Mouse (Mus musculus): ENCODE data around the gene Rundc1. TPM values are rescaled to one million over a fixed set of nuclear protein-coding genes. Genes with fewer than 3 reads are reported as not detected.

Rundc1 gene
- polyA plus RNA-seq (2017; shearing (Covaris generic)) = 13.4 TPM

DNA sequence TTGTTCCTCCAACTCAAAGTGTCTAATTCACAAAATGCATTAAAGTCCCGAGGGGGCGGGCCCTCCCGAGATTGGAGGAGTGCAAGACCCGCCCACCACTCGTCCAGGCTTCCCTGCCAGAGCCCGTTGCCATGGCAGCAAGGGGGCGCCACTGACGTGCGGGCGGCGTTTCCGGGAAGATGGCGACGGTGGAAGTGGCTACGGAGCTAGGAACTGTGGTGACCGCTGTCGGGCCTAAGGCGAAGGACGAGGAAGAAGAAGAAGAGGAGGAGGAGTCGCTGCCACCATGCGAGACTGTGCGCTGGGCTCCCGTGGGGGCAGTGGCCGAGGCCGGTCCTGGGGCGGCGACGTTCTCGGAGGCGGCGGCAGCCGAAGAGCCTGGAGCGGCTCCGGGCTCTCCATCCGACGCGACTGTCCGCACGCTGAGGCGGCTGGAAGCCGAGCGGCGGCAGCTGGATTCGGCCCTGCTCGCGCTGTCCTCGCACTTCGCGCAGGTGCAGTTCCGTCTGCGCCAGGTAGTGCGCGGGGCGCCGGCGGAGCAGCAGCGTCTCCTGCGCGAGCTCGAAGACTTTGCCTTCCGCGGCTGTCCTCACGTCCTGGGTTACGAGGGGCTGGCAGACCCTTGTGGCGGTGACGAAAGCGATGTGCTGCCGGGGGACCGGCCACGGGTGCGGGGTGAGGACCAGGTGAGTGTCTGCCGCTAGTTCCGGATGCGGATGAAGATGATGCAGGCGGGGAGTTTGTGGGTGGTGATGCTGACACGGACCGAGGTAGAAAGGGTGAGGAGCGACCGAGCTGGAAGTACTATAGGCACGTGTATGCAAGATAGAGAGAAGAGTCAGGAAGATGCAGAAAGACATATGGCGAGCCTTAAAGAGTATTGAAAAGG is at the start of gene Rundc1, which contains the start of gene Ptges3l:
Rundc1 (plus strand) TSS at position 161 of the 889 bp plus-strand sequence.
Ptges3l (minus strand) TSS at position 409 of the 889 bp plus-strand sequence.

DNA sequence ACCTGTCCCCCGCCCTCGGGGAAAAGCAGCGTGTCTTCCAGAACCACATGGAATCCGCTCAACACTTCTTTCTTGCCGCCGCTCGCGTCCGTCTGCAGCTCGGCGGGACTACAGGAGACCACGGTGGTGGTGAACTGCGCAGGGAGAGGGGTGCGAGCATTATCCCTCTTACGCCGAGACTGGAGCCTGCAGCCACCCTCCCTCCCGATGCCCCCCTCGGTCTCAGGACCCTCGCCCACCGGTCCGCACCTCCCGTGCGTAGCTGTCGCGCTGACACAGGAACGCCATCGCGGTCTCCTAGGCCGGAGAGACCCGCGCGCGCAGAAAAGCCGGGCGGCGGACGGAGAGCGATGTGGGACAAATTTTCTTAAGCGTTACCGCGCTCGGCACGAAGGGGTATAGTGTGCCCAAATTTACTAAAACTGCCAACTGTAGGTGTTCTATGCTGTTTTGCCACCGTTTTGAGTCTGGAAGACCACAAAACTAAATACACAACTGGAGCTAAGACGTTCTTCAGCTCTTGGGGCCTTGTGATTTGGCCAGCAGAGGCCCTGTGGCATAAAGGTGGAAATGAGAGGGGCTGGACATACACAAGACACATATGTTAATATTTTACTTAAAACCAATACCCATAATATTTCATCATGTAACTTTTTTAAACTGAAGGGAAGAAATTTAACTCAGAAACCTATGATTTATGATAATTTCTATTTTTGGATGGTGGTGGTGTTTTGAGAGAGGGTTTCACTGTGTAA is 7.6 kb upstream of the Rundc1 start, which contains the start of gene Aarsd1:
Aarsd1 (minus strand) TSS at position 515 of the 755 bp plus-strand sequence.

DNA sequence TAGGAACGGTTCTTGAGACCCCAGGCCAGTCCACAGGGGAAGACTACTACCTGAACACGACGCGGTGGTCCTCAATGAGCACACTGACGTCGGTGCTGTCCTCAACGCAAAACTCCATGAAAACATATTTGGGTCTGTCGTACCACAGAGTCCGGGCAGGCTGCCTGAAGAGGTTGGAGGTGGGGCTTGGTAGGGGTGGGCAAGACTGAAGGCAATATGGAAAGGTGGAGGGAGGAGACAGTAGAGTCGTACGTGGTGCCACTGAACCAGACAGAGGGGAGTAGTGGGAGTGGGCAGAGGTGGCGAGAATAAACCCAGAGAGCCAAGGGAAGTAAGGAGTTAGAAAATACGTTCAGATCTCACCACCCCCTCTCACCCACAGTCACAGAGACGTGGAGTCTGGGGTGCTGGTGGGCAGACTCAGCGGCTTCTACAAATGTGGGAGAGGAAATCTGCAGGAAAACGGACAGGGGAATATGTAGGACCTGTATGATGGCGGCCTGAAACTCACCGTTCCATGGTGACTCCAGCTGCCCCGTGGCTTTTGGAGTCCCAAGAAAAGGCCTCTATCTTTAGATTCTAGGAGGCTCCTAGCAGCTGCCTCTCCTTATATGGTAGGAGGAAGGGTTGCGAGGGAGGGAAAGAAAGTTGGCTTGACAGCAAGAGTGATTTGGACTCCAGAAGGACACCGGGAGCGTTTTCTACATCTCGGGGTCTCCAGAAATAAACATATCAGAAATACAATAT is 607 bp upstream of the Rundc1 start, which contains the start of gene Gm27029:
Gm27029 (minus strand) TSS at position 692 of the 747 bp plus-strand sequence.

DNA sequence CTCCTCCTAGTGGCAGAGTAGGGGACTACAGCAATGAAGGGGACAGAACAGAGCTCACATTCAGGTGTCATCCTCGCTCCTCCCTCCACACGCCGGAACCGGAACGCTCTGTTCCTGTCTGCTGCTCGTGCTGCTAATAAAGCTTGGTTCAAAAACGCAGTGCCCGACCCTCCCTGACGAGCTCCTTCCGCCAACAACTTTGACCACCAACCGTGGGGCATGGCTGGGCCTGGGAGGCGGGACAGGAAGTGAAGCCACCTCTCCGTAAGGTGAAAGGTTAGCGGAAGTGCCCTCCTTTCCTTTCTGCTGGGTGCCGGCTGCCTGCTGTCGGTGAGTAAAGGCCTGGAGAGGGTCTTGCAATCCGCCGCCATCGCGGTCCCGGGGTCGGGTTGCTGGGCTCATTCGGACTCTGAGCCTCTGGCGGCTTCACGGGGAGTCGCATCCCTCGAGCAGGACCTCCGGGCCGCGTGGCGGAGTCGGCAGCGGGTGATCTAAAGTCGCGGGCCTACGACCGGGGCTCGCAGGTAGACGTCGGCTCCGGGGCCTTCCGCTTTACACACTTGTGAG is 17.3 kb downstream of the Rundc1 start, which contains the start of gene Rpl27:
Rpl27 (plus strand) TSS at position 172 of the 567 bp plus-strand sequence.

DNA sequence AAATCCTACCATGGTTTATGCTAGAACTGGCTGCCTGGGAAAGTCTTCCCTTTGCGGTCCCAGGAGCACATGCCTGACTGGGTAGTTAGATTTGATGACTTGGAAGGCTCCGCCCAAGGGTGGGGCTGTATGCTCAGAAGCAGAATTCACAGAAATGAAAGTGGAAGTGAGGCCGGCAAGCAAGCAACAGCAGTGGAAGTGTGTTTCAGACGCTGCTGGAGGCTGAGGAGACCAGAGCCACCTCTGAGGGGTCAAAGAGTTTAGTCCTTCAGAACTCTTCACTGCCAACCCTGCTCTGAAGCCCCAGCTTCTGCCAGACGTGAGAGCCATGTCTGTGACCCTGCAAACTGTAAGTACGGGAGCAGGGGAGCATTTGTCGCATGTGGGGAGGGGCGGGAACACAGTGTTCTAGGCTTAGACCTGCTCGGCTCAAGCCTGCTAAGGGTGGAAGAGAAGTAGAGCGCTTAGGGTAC is 23.4 kb downstream of the Rundc1 start, which contains the start of gene Ifi35:
Ifi35 (plus strand) TSS at position 134 of the 473 bp plus-strand sequence.

DNA sequence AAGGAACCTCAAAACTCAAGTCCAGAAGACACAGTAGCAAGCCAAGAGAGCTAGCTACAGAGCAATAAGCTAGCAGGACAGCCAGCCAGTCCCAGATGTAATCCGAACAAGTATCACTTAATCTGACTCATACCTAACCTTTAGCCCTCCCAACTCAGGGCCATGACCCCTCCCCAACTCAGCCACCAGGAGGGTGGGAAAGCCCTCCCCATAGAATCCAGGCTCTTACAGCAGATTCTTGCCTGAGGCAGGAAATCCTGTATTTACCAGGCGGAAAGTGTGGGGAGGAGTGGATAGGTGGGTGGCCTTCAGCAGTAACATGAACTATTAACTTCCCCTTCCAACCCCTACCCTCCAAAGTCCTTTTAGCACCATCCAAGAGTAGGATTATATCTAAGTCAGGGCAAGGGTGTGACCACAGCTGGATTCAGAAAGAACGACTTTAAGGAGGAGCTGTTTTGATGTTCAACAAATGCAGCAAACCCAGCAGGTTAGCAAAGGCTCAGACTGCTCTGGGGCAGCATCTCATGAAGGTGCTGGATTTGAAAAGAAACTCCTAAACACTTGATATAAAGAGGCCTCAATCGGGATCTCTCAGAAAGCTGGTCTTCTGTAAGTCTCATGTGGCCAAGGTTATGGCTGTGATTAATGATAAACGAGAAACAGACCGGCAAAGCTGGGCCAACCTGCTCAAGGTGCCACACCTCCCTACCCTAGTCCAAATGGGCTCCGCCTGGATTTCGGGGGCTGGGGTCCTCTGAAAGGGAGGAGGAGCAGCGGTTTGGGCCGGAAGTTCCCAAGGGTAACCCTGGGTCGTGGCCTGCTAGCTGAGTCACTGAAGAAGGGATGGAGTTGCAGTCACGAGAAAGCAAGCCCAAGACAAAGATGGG is 39.6 kb downstream of the Rundc1 start, which contains the start of gene Rnd2:
Rnd2 (plus strand) TSS at position 789 of the 890 bp plus-strand sequence.

DNA sequence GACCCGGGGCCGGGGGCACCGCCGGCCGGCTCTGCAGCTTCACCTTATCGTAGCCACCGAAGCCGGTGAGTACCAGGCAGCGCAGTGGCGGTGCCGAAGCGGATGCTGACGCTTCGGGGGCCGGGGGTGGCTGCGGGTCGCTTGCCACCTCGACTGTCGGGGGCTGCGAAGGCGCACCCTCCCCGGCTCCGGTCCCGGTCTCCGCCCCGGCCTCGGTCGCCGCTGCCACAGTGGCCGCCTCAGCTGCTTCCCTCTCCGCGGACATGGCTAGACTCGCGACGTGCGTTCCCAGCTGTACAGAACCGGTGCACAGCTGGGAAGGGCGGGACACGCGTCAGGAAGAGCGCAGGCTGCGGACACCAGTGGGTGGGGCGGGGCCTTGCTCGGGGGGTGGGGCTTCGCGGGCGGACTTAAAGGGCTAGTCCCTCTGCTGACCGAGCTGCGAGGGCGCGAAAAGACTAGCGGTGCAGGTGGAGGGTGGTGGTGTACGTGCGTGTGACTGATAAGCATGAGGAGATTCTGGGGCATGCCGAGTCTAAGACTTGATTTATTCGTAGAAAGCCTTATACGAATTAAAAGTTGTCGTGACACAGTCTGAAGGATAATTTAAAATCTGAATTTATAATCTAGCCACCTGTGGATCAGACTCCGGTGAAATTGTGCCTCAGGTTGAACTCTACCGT is 41.1 kb downstream of the Rundc1 start, which contains the start of gene Vat1:
Vat1 (minus strand) TSS at position 362 of the 683 bp plus-strand sequence.

Other genes with a start within 250 kb of the Rundc1 start
- 3.3 TPM for gene Ccr10, start 249.6 kb upstream of the Rundc1 start, polyA plus RNA-seq (2017; shearing (Covaris generic))
- gene Ezh1, start 198.6 kb upstream of the Rundc1 start, polyA plus RNA-seq (2017; shearing (Covaris generic)) = 115 TPM
- gene Ramp2, start 179.1 kb upstream of the Rundc1 start, polyA plus RNA-seq (2017; shearing (Covaris generic)) = not detected
- 152 TPM for gene Vps25, start 171.4 kb upstream of the Rundc1 start, polyA plus RNA-seq (2017; shearing (Covaris generic))
- gene Wnk4, start 164.5 kb upstream of the Rundc1 start, polyA plus RNA-seq (2017; shearing (Covaris generic)) = 6.4 TPM
- 0.34 TPM for gene Cntd1, start 146.1 kb upstream of the Rundc1 start, polyA plus RNA-seq (2017; shearing (Covaris generic))
- 125 TPM for gene Coa3, start 146.0 kb upstream of the Rundc1 start, polyA plus RNA-seq (2017; shearing (Covaris generic))
- gene Becn1, start 122.8 kb upstream of the Rundc1 start, polyA plus RNA-seq (2017; shearing (Covaris generic)) = 231 TPM
- 169 TPM for gene Psme3, start 108.9 kb upstream of the Rundc1 start, polyA plus RNA-seq (2017; shearing (Covaris generic))
- 3.2 TPM for gene Aoc2, start 100.0 kb upstream of the Rundc1 start, polyA plus RNA-seq (2017; shearing (Covaris generic))
- gene Aoc3, start 94.5 kb upstream of the Rundc1 start, polyA plus RNA-seq (2017; shearing (Covaris generic)) = not detected
- not detected for gene G6pc, start 57.5 kb upstream of the Rundc1 start, polyA plus RNA-seq (2017; shearing (Covaris generic))
- 48.9 TPM for gene Aarsd1, start 7.5 kb upstream of the Rundc1 start, polyA plus RNA-seq (2017; shearing (Covaris generic))
- 0.45 TPM for gene Gm27029, start 289 bp upstream of the Rundc1 start, polyA plus RNA-seq (2017; shearing (Covaris generic))
- gene Ptges3l, start 248 bp downstream of the Rundc1 start, polyA plus RNA-seq (2017; shearing (Covaris generic)) = 1.7 TPM
- gene Rpl27, start 17.2 kb downstream of the Rundc1 start, polyA plus RNA-seq (2017; shearing (Covaris generic)) = 299 TPM
- 186 TPM for gene Ifi35, start 23.3 kb downstream of the Rundc1 start, polyA plus RNA-seq (2017; shearing (Covaris generic))
- gene Rnd2, start 39.9 kb downstream of the Rundc1 start, polyA plus RNA-seq (2017; shearing (Covaris generic)) = not detected
- gene Vat1, start 41.1 kb downstream of the Rundc1 start, polyA plus RNA-seq (2017; shearing (Covaris generic)) = 0.34 TPM
- 3.8 TPM for gene Brca1, start 126.9 kb downstream of the Rundc1 start, polyA plus RNA-seq (2017; shearing (Covaris generic))
- gene Nbr1, start 127.1 kb downstream of the Rundc1 start, polyA plus RNA-seq (2017; shearing (Covaris generic)) = 152 TPM
- gene Tmem106a, start 157.2 kb downstream of the Rundc1 start, polyA plus RNA-seq (2017; shearing (Covaris generic)) = 16.7 TPM
- gene Gm11634, start 174.2 kb downstream of the Rundc1 start, polyA plus RNA-seq (2017; shearing (Covaris generic)) = not detected
- gene Rdm1, start 202.1 kb downstream of the Rundc1 start, polyA plus RNA-seq (2017; shearing (Covaris generic)) = 85.4 TPM
- 1.5 TPM for gene Arl4d, start 240.5 kb downstream of the Rundc1 start, polyA plus RNA-seq (2017; shearing (Covaris generic))

All from inflammation-experienced regulatory T-cells, adult 16 weeks (primary cell).